Comparison of ENCODE assay signal across 21 mouse cellular contexts in the genomic region with DNA sequence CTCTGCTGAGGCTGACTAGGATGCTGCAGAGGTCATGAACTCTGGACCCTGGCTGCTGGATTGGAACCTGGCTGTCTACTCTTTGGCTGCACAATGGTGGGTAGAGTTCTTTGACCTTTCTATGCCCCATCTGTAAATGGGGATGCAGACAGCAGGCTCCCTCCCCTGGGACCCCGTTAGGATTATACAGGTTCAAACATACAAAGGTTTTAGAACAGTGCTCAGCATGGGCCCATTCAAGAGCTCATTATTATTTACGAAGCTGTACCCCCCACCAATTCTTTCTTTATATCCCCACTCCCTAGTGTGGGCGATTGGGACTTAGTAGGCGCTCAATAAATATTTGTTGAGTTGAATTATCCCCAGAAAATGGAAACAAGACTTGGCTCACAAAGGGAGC.
"Had no signal": no experiment of that assay in that cellular context is flagged by ENCODE, and none has a peak within 500 bp of the region (broad histone marks: within the 10 kb centered on the region; RNA-seq: fewer than 3 reads in every experiment).

No protein-coding gene starts in this region.

- H3K4me1 ChIP-seq: liver, embryonic 12.5 days; liver, embryonic 15.5 days; lung, embryonic 15.5 days; stomach, embryonic 15.5 days had no signal

- H3K27me3 ChIP-seq: liver, embryonic 12.5 days; liver, embryonic 15.5 days; lung, embryonic 15.5 days; stomach, embryonic 15.5 days had no signal

- H3K27ac ChIP-seq: left cerebral cortex, adult 2 months; liver, embryonic 12.5 days; liver, embryonic 15.5 days; lung, embryonic 15.5 days; neural tube, embryonic 13.5 days; stomach, embryonic 15.5 days had no signal

- H3K36me3 ChIP-seq: liver, embryonic 12.5 days; liver, embryonic 15.5 days; lung, embryonic 15.5 days; neural tube, embryonic 13.5 days; stomach, embryonic 15.5 days had no signal

- H3K9me3 ChIP-seq: liver, embryonic 12.5 days; liver, embryonic 15.5 days; lung, embryonic 15.5 days; megakaryocyte, embryonic 14.5 days; neural tube, embryonic 13.5 days; stomach, embryonic 15.5 days had no signal

- H3K4me3 ChIP-seq: left cerebral cortex, adult 2 months; liver, embryonic 12.5 days; liver, embryonic 15.5 days; lung, embryonic 15.5 days; megakaryocyte, embryonic 14.5 days; neural tube, embryonic 13.5 days; stomach, embryonic 15.5 days had no signal

- H3K9ac ChIP-seq: liver, embryonic 12.5 days; liver, embryonic 15.5 days; lung, embryonic 15.5 days; neural tube, embryonic 13.5 days; stomach, embryonic 15.5 days had no signal

- DNase-seq: kidney, adult 11 months; kidney, postnatal 14 days; layer of hippocampus, postnatal 36 days; left cerebral cortex, postnatal 4 days; liver; lung, adult 18-20 months; lung, postnatal 10 days; lung, postnatal 36 days; midbrain, embryonic 14.5 days; retina, postnatal 1 day; right cerebral cortex, postnatal 25 days; spleen, adult 18-20 months; thymus, postnatal 25 days had no signal

- ATAC-seq: liver, embryonic 12.5 days had no signal

- H3K4me2 ChIP-seq: liver, embryonic 12.5 days; liver, embryonic 15.5 days; lung, embryonic 15.5 days; midbrain, embryonic 11.5 days; neural tube, embryonic 13.5 days; stomach, embryonic 15.5 days had no signal
